Mouse (Mus musculus) lung, embryonic 16.5 days (tissue): Measurements from ENCODE around the gene Plpp7. TPM values are rescaled to one million over a fixed set of nuclear protein-coding genes. Genes with fewer than 3 reads are reported as not detected.

Experiments used
- ATAC-seq: fragments of 200-750 bp; cut with Nextera tagmentation; 2 replicates; pipeline ENCODE4 v1.8.0; 2017; ENCODE audit warnings: low read depth, mild to moderate bottlenecking, moderate library complexity
- H3K27ac ChIP-seq: fragments of 300-500 bp; sonication (generic); 2 replicates; pipeline ENCODE4 v1.5.1; 2014; ENCODE audit warnings: mild to moderate bottlenecking, control low read depth, low read length
- H3K27me3 ChIP-seq: fragments of 300-500 bp; sonication (generic); 2 replicates; pipeline ENCODE4 v1.6.1; 2014; ENCODE audit warnings: low read depth, low read length, mixed read lengths; ENCODE audit not compliant: control insufficient read depth, insufficient read depth
- H3K36me3 ChIP-seq: fragments of 300-500 bp; sonication (generic); 2 replicates; pipeline ENCODE4 v1.6.1; 2014; ENCODE audit warnings: low read length; ENCODE audit not compliant: control insufficient read depth, insufficient read depth
- H3K4me1 ChIP-seq: fragments of 300-500 bp; sonication (generic); replicated peaks from 2 replicates; pipeline ENCODE4 v1.6.1; 2014; ENCODE audit warnings: low read length, mixed read lengths; ENCODE audit not compliant: control insufficient read depth, insufficient read depth
- H3K4me2 ChIP-seq: fragments of 300-500 bp; sonication (generic); 2 replicates; pipeline ENCODE4 v1.6.1; 2014; ENCODE audit warnings: low read depth, low read length, control low read depth
- H3K4me3 ChIP-seq: fragments of 300-500 bp; sonication (generic); 2 replicates; pipeline ENCODE4 v1.5.1; 2014; ENCODE audit warnings: mild to moderate bottlenecking, low read length, control low read depth
- H3K9ac ChIP-seq: fragments of 300-500 bp; sonication (generic); 2 replicates; pipeline ENCODE4 v1.6.1; 2014; ENCODE audit warnings: low read length, control low read depth
- H3K9me3 ChIP-seq: fragments of 300-500 bp; sonication (generic); 2 replicates; pipeline ENCODE4 v1.6.1; 2016; ENCODE audit warnings: low read length; ENCODE audit not compliant: control insufficient read depth
- WGBS: fragments of 180-500 bp; shearing (Covaris S2); extraction: QIAGEN DNeasy Blood & Tissue Kit; methylation state at CpG from one replicate; pipeline ENCODE4 v1.1.7; 2014; 5-methylcytosine and 5-hydroxymethylcytosine counted together
- microRNA-seq: library from miRNA; unstranded; fragments of <30 nt; microRNA quantifications from one replicate; pipeline ENCODE4, GENCODE M21; 2016
- polyA plus RNA-seq: library from polyadenylated mRNA; unstranded; fragments of >200 nt; fragmentation: Nextera tagmentation; extraction: Ambion mirVana; gene quantifications from 2 replicates; pipeline ENCODE4 v1.2.1, GENCODE M21; 2015

Gene Plpp7
- polyA plus RNA-seq, 1 experiment from 2014 or later: 3.9 TPM

DNA sequence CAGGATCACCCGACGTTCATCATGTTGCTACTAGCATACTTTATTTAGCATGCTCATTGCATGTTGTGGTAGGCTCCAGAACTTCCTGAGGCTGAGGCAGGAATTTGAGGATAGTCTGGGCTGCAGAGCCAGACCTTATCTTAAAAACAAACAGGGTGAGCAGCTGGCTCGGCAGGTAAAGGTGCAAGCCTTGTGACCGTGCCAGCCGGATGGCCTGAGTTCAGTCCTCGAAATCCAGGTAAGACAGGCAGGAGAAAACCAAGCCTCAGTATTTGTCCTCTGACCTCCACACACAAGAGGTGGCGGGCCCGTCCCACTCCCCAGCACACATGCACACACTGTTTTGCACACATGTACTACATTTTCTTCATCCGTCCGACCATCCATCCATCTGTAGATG, 61.3 kb downstream of the Plpp7 start:
- peaks cover 70% of the 10 kb centered on the region for H3K4me1 ChIP-seq
- no peak overlapping the region; the same call in 1 of the 2 replicates for H3K4me2 ChIP-seq
- H3K27me3 ChIP-seq: no peaks in the 10 kb centered on the region
- H3K4me3 ChIP-seq: no peak overlapping the region
- 34% methylated on average over 10 of the region's 10 CpGs for WGBS
- no peaks in the 10 kb centered on the region for H3K9me3 ChIP-seq
- ATAC-seq: no peak
- peak overlapping the region; percentile 56 for H3K27ac ChIP-seq
- H3K9ac ChIP-seq: peak overlapping the region; percentile 27
- H3K36me3 ChIP-seq: no peaks in the 10 kb centered on the region

- ATAC-seq: no peak
- 18% methylated on average over 4 of the region's 4 CpGs for WGBS
- H3K9ac ChIP-seq: peak overlapping the region; percentile 40; the same call in 1 of the 2 replicates
Observed at GRCm38 (mm10) chr2:32157328-32157727, 62.0 kb downstream of the Plpp7 start.

DNA sequence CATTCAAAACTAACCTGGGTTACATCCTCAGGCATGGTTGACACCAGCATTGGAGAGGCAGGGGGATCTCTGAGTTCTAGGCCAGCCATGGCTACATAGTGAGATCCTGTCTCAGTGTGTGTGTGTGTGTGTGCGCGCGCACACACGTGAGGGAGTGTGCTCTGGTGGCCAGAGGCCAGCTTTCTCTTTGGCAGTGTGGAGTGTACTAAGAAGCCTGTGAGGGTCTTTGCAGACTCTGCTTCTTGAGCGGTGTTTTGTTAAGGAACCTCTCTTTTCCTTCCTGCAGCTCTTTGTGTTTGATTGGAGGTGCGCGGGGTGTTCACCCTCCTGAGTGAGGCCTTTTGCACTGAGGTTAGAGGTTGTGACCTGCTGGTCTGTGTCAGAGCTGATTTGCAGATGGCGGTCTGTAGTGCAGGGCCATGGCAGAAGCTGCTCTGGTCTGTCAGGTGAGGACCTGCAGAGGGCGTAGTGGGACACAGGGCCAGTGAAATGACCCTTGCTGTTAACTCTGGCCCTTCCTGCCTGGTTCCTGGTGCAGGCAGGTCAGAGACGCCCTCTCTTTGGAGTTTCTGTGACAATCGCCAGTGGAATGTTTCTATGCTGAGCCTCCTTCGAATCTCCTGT, 63.4 kb downstream of the Plpp7 start:
- H3K36me3 ChIP-seq: no peaks in the 10 kb centered on the region
- peaks cover 56% of the 10 kb centered on the region for H3K4me1 ChIP-seq
- H3K9me3 ChIP-seq: no peaks in the 10 kb centered on the region
- WGBS: 60% methylated on average over 12 of the region's 12 CpGs
- H3K4me2 ChIP-seq: no peak overlapping the region
- ATAC-seq: no peak
- H3K27ac ChIP-seq: no peak overlapping the region
- no peaks in the 10 kb centered on the region for H3K27me3 ChIP-seq
- H3K4me3 ChIP-seq: no peak overlapping the region
- peak overlapping the region; percentile 13; the same call in 1 of the 2 replicates for H3K9ac ChIP-seq

More at GRCm38 (mm10) chr2:32157328-32157727, 62.0 kb downstream of the Plpp7 start:
- no peak overlapping the region for H3K4me3 ChIP-seq
- H3K27ac ChIP-seq: peak overlapping the region; percentile 56
- no peaks in the 10 kb centered on the region for H3K9me3 ChIP-seq
- peak overlapping the region; percentile 11; the same call in 1 of the 2 replicates for H3K4me2 ChIP-seq
- no peaks in the 10 kb centered on the region for H3K27me3 ChIP-seq
- H3K36me3 ChIP-seq: no peaks in the 10 kb centered on the region
- peaks cover 68% of the 10 kb centered on the region for H3K4me1 ChIP-seq

Small RNA genes lying within 50 kb of the gene (microRNA-seq; reads per million reads assigned to microRNA genes)
- not detected for gene Mir7674

Other genes starting within 250 kb of the Plpp7 start
- gene Fibcd1, start 249.5 kb upstream of the Plpp7 start, polyA plus RNA-seq: 0.06 and 0.14 TPM in 2 replicates
- 1.7 and 2.0 TPM in 2 replicates for gene Lamc3, start 208.2 kb upstream of the Plpp7 start, polyA plus RNA-seq
- gene Aif1l, start 145.4 kb upstream of the Plpp7 start, polyA plus RNA-seq: 34.1 and 34.7 TPM in 2 replicates
- 86.6 and 92.3 TPM in 2 replicates for gene Nup214, start 121.1 kb upstream of the Plpp7 start, polyA plus RNA-seq
- gene Fam78a, start 10.7 kb upstream of the Plpp7 start, polyA plus RNA-seq: 4.3 and 4.4 TPM in 2 replicates
- 24.7 and 26.9 TPM in 2 replicates for gene Prrc2b, start 55.6 kb downstream of the Plpp7 start, polyA plus RNA-seq
- gene Pomt1, start 141.1 kb downstream of the Plpp7 start, polyA plus RNA-seq: 23.0 and 24.1 TPM in 2 replicates
- 60.8 and 63.8 TPM in 2 replicates for gene Uck1, start 164.6 kb downstream of the Plpp7 start, polyA plus RNA-seq
- 25.8 and 27.9 TPM in 2 replicates for gene Golga2, start 191.9 kb downstream of the Plpp7 start, polyA plus RNA-seq
- gene Swi5, start 192.5 kb downstream of the Plpp7 start, polyA plus RNA-seq: 396 and 415 TPM in 2 replicates